Mouse (Mus musculus) ovary, postnatal 14 days (tissue): Measurements from ENCODE around the gene Tspan10.

ENCODE experiments used
- DNase-seq: peaks from one replicate; pipeline ENCODE4 v3.0.0; 2022; ENCODE audit warnings: low spot score

The Tspan10 gene

GRCm38 (mm10) chr11:120455413-120455812 lies 13.0 kb downstream of the Tspan10 start:
- DNase-seq = no peak

GRCm38 (mm10) chr11:120457370-120457769 lies 14.9 kb downstream of the Tspan10 start:
- no peak for DNase-seq

GRCm38 (mm10) chr11:120457772-120458751 lies 15.6 kb downstream of the Tspan10 start, which contains the start of the genes Oxld1 and Ccdc137:
Gene Oxld1, minus strand, starts transcription at chr11:120458068.
Gene Ccdc137, plus strand, starts transcription at chr11:120458115.
- peak; percentile 58 for DNase-seq

- DNase-seq = no peak
Observed at GRCm38 (mm10) chr11:120458847-120459597, 16.6 kb downstream of the Tspan10 start.

- no peak for DNase-seq
Observed at GRCm38 (mm10) chr11:120463536-120463935, 21.1 kb downstream of the Tspan10 start.

GRCm38 (mm10) chr11:120464365-120464764 lies 21.9 kb downstream of the Tspan10 start:
- no peak for DNase-seq

GRCm38 (mm10) chr11:120465521-120465920 lies 23.1 kb downstream of the Tspan10 start:
- DNase-seq = no peak

GRCm38 (mm10) chr11:120467051-120467735 lies 24.7 kb downstream of the Tspan10 start, which contains the start of gene Arl16:
Gene Arl16, minus strand, starts transcription at chr11:120467607.
- DNase-seq = peak; percentile 81

- no peak for DNase-seq
Observed at GRCm38 (mm10) chr11:120467736-120468092, 25.3 kb downstream of the Tspan10 start.

GRCm38 (mm10) chr11:120472052-120472451 lies 29.6 kb downstream of the Tspan10 start:
- no peak for DNase-seq

- DNase-seq = no peak
Observed at GRCm38 (mm10) chr11:120483448-120483934, 41.0 kb downstream of the Tspan10 start.

- DNase-seq = peak; percentile 78
Observed at GRCm38 (mm10) chr11:120484265-120484981, 42.0 kb downstream of the Tspan10 start, which contains the start of gene Mrpl12. Gene Mrpl12, plus strand, starts transcription at chr11:120484613.

- no peak for DNase-seq
Observed at GRCm38 (mm10) chr11:120485251-120485650, 42.8 kb downstream of the Tspan10 start.

GRCm38 (mm10) chr11:120488516-120488915 lies 46.1 kb downstream of the Tspan10 start:
- no peak for DNase-seq

- DNase-seq = no peak
Observed at GRCm38 (mm10) chr11:120489054-120489761, 46.8 kb downstream of the Tspan10 start.

GRCm38 (mm10) chr11:120490291-120491046 lies 48.0 kb downstream of the Tspan10 start:
- no peak for DNase-seq

- DNase-seq = peak; percentile 76
Observed at GRCm38 (mm10) chr11:120491317-120492023, 49.0 kb downstream of the Tspan10 start, which contains the start of gene Slc25a10. Gene Slc25a10, plus strand, starts transcription at chr11:120491840.

GRCm38 (mm10) chr11:120492024-120492877 lies 49.8 kb downstream of the Tspan10 start:
- DNase-seq = no peak
